Mouse (Mus musculus) megakaryocyte-erythroid progenitor cell, adult 5-6 weeks (primary cell): Measurements from ENCODE around the gene Lpo. TPM values are rescaled to one million over a fixed set of nuclear protein-coding genes. Genes with fewer than 3 reads are reported as not detected.
A peak's percentile ranks its signal among the peaks of the same experiment; 100 is the strongest.

Source experiments
- ATAC-seq: replicated peaks from 2 replicates; pipeline ENCODE4 v1.8.0; 2016; ENCODE audit warnings: mild to moderate bottlenecking, inconsistent platforms; ENCODE audit not compliant: severe bottlenecking, poor library complexity, low FRiP score, low TSS enrichment
- total RNA-seq, 2 experiments: library from RNA; stranded (forward) in 1 of 2; stranded (reverse) in 1 of 2; fragments of 200-1000, 215-1000 nt in 1 of 2; fragments of >200 nt in 1 of 2; fragmentation: Nextera tagmentation in 1 of 2; gene quantifications; 2 replicates each; pipeline ENCODE4 v1.2.3; 2014 to 2017

The Lpo gene
- total RNA-seq, 2 experiments from 2014 or later, result not detected

GRCm38 (mm10) chr11:87808236-87808635 is 19.9 kb downstream of the Lpo start:
- ATAC-seq, result no peak

- ATAC-seq, result no peak
Measured at GRCm38 (mm10) chr11:87807433-87807832, 20.7 kb downstream of the Lpo start.

- ATAC-seq, result no peak
Measured at GRCm38 (mm10) chr11:87805448-87805847, 22.6 kb downstream of the Lpo start.

- 0 out of 2 replicates have a peak, but pooled peaks have one; percentile 38 for ATAC-seq
Measured at GRCm38 (mm10) chr11:87802621-87803020, 25.5 kb downstream of the Lpo start.

GRCm38 (mm10) chr11:87801711-87802275 is 26.3 kb downstream of the Lpo start:
- ATAC-seq, result no peak

GRCm38 (mm10) chr11:87793460-87793859 is 34.6 kb downstream of the Lpo start, which contains the start of gene Mpo:
Mpo (plus strand) TSS chr11:87793581.
- ATAC-seq, result no peak

GRCm38 (mm10) chr11:87790088-87790487 is 38.0 kb downstream of the Lpo start:
- ATAC-seq, result no peak

- ATAC-seq, result no peak
Measured at GRCm38 (mm10) chr11:87780130-87780529, 48.0 kb downstream of the Lpo start.

GRCm38 (mm10) chr11:87779392-87779791 is 48.7 kb downstream of the Lpo start:
- no peak for ATAC-seq

GRCm38 (mm10) chr11:87778915-87779314 is 49.2 kb downstream of the Lpo start:
- no peak for ATAC-seq

- ATAC-seq, result peak; percentile 77
Measured at GRCm38 (mm10) chr11:87778100-87778765, 49.9 kb downstream of the Lpo start.

GRCm38 (mm10) chr11:87772354-87772753 is 55.7 kb downstream of the Lpo start:
- no peak for ATAC-seq

GRCm38 (mm10) chr11:87770989-87771388 is 57.1 kb downstream of the Lpo start:
- peak; percentile 47; the same call in 1 of the 2 replicates for ATAC-seq

- 0 out of 2 replicates have a peak, but pooled peaks have one; percentile 19 for ATAC-seq
Measured at GRCm38 (mm10) chr11:87768745-87769144, 59.3 kb downstream of the Lpo start.

GRCm38 (mm10) chr11:87763988-87764876 is 63.9 kb downstream of the Lpo start:
- no peak for ATAC-seq

- no peak for ATAC-seq
Measured at GRCm38 (mm10) chr11:87763511-87763987, 64.5 kb downstream of the Lpo start.

- no peak for ATAC-seq
Measured at GRCm38 (mm10) chr11:87762702-87763385, 65.2 kb downstream of the Lpo start.

- ATAC-seq, result no peak
Measured at GRCm38 (mm10) chr11:87761806-87762701, 66.0 kb downstream of the Lpo start.
